Mouse (Mus musculus) frontal cortex, postnatal 14 days (tissue): ENCODE results near the gene Fars2.
"Not testable (repeated sequence)": the region's sequence is repeated elsewhere in the genome, so short reads cannot be mapped to it uniquely, and the experiment has no call there.

Experiments used
- DNase-seq, 2 experiments: peaks; one replicate each; pipeline ENCODE4 v3.0.0; 2022; ENCODE audit warnings: low spot score in 2 of 2

Gene Fars2

GRCm38 (mm10) chr13:36460473-36460872 is 343.3 kb downstream of the Fars2 start:
- DNase-seq = no peak

- DNase-seq = no peak
Observed at GRCm38 (mm10) chr13:36463669-36464068, 346.5 kb downstream of the Fars2 start.

- DNase-seq = not testable (repeated sequence)
Observed at GRCm38 (mm10) chr13:36466076-36466475, 348.9 kb downstream of the Fars2 start.

- no peak for DNase-seq
Observed at GRCm38 (mm10) chr13:36466515-36466921, 349.3 kb downstream of the Fars2 start.

GRCm38 (mm10) chr13:36467849-36468248 is 350.6 kb downstream of the Fars2 start:
- no peak for DNase-seq

- no peak for DNase-seq
Observed at GRCm38 (mm10) chr13:36468963-36469362, 351.8 kb downstream of the Fars2 start.

GRCm38 (mm10) chr13:36469412-36470125 is 352.4 kb downstream of the Fars2 start:
- no peak for DNase-seq

GRCm38 (mm10) chr13:36477648-36478047 is 360.4 kb downstream of the Fars2 start:
- no peak for DNase-seq

GRCm38 (mm10) chr13:36478243-36478642 is 361.0 kb downstream of the Fars2 start:
- no peak for DNase-seq

GRCm38 (mm10) chr13:36480101-36480500 is 362.9 kb downstream of the Fars2 start:
- DNase-seq = no peak

GRCm38 (mm10) chr13:36484391-36484790 is 367.2 kb downstream of the Fars2 start:
- no peak for DNase-seq

- DNase-seq = no peak
Observed at GRCm38 (mm10) chr13:36486756-36487155, 369.5 kb downstream of the Fars2 start.

GRCm38 (mm10) chr13:36489365-36489764 is 372.2 kb downstream of the Fars2 start:
- no peak for DNase-seq

GRCm38 (mm10) chr13:36490612-36491011 is 373.4 kb downstream of the Fars2 start:
- no peak for DNase-seq

GRCm38 (mm10) chr13:36492397-36492796 is 375.2 kb downstream of the Fars2 start:
- no peak for DNase-seq

GRCm38 (mm10) chr13:36493294-36493693 is 376.1 kb downstream of the Fars2 start:
- DNase-seq = peak; percentile 18 to 22

GRCm38 (mm10) chr13:36493762-36494161 is 376.6 kb downstream of the Fars2 start:
- DNase-seq = peak in 1 of 2 experiments; percentile 16

- no peak for DNase-seq
Observed at GRCm38 (mm10) chr13:36495980-36496379, 378.8 kb downstream of the Fars2 start.

- DNase-seq = no peak
Observed at GRCm38 (mm10) chr13:36497346-36497745, 380.1 kb downstream of the Fars2 start.

- DNase-seq = no peak
Observed at GRCm38 (mm10) chr13:36500370-36500905, 383.2 kb downstream of the Fars2 start.

GRCm38 (mm10) chr13:36503551-36503950 is 386.3 kb downstream of the Fars2 start:
- no peak for DNase-seq

- peak in 1 of 2 experiments; percentile 12 for DNase-seq
Observed at GRCm38 (mm10) chr13:36503991-36504390, 386.8 kb downstream of the Fars2 start.

- no peak for DNase-seq
Observed at GRCm38 (mm10) chr13:36505730-36506129, 388.5 kb downstream of the Fars2 start.
